Mouse (Mus musculus): ENCODE data around the gene Cmtm8. TPM values are rescaled to one million over a fixed set of nuclear protein-coding genes. Genes with fewer than 3 reads are reported as not detected.
A peak's percentile ranks its signal among the peaks of the same experiment; 100 is the strongest.

The Cmtm8 gene
- polyA plus RNA-seq, 1 experiment from 2014 or later, result 20.6 TPM

GRCm38 (mm10) chr9:114785432-114786125 lies 58.4 kb downstream of the Cmtm8 start:
- WGBS, result 12% methylated on average over 16 of the region's 16 CpGs
- Histone ChIP-seq H3K27me3 (no peaks in the 10 kb centered on the region), H3K4me1 (peaks cover 15% of the 10 kb centered on the region; the same call in 1 of the 2 replicates), H3K9me3 (no peaks in the 10 kb centered on the region), H3K9ac (no peak overlapping the region), H3K4me2 (no peak overlapping the region), H3K36me3 (no peaks in the 10 kb centered on the region), H3K4me3 (no peak overlapping the region), H3K27ac (no peak overlapping the region)
- ATAC-seq (ENCODE audit: insufficient number of reproducible peaks, low FRiP score, low TSS enrichment, low read depth), result no peak

GRCm38 (mm10) chr9:114781526-114782212 lies 62.3 kb downstream of the Cmtm8 start, which contains the start of gene Cmtm7:
Cmtm7 (minus strand) TSS chr9:114781856.
- peaks cover 22% of the 10 kb centered on the region for H3K4me1 ChIP-seq
- H3K36me3 ChIP-seq, result peaks cover 4% of the 10 kb centered on the region; the same call in 1 of the 2 replicates
- peak within 1 kb of the TSS; percentile 71 for H3K4me3 ChIP-seq
- peak; percentile 76 for ATAC-seq (ENCODE audit: insufficient number of reproducible peaks, low FRiP score, low TSS enrichment, low read depth)
- H3K9me3 ChIP-seq, result no peaks in the 10 kb centered on the region
- peak within 1 kb of the TSS; percentile 87 for H3K4me2 ChIP-seq
- peak within 1 kb of the TSS; percentile 85 for H3K27ac ChIP-seq
- no peaks in the 10 kb centered on the region for H3K27me3 ChIP-seq
- WGBS, result under 1% methylated on average over 52 of the region's 54 CpGs
- peak within 1 kb of the TSS; percentile 65 for H3K9ac ChIP-seq

GRCm38 (mm10) chr9:114780746-114781525 lies 63.0 kb downstream of the Cmtm8 start:
- Histone ChIP-seq H3K27me3 (no peaks in the 10 kb centered on the region), H3K9me3 (no peaks in the 10 kb centered on the region), H3K4me2 (peak overlapping the region; percentile 87), H3K4me1 (peaks cover 26% of the 10 kb centered on the region), H3K9ac (peak overlapping the region; percentile 65), H3K36me3 (peaks cover 4% of the 10 kb centered on the region; the same call in 1 of the 2 replicates), H3K4me3 (peak overlapping the region; percentile 71), H3K27ac (peak overlapping the region; percentile 85)
- WGBS, result under 1% methylated on average over 37 of the region's 38 CpGs
- no peak; the same call in 1 of the 2 replicates for ATAC-seq (ENCODE audit: insufficient number of reproducible peaks, low FRiP score, low TSS enrichment, low read depth)

- Histone ChIP-seq H3K4me3 (peak overlapping the region; percentile 71), H3K36me3 (peaks cover 4% of the 10 kb centered on the region; the same call in 1 of the 2 replicates), H3K27me3 (no peaks in the 10 kb centered on the region), H3K9me3 (no peaks in the 10 kb centered on the region), H3K27ac (peak overlapping the region; percentile 85; the same call in 1 of the 2 replicates), H3K4me1 (peaks cover 30% of the 10 kb centered on the region), H3K4me2 (peak overlapping the region; percentile 87), H3K9ac (peak overlapping the region; percentile 65; the same call in 1 of the 2 replicates)
- WGBS, result 29% methylated on average over 23 of the region's 23 CpGs
- ATAC-seq (ENCODE audit: insufficient number of reproducible peaks, low FRiP score, low TSS enrichment, low read depth), result no peak
These were observed 63.8 kb downstream of the Cmtm8 start for GRCm38 (mm10) chr9:114779984-114780745.

- 86% methylated on average over 7 of the region's 7 CpGs for WGBS
- no peak overlapping the region for H3K4me3 ChIP-seq
- peaks cover 39% of the 10 kb centered on the region for H3K4me1 ChIP-seq
- no peak overlapping the region for H3K27ac ChIP-seq
- H3K9ac ChIP-seq, result no peak overlapping the region
- no peaks in the 10 kb centered on the region for H3K27me3 ChIP-seq
- H3K9me3 ChIP-seq, result no peaks in the 10 kb centered on the region
- H3K36me3 ChIP-seq, result peaks cover 4% of the 10 kb centered on the region; the same call in 1 of the 2 replicates
- ATAC-seq (ENCODE audit: insufficient number of reproducible peaks, low FRiP score, low TSS enrichment, low read depth), result no peak
- H3K4me2 ChIP-seq, result no peak overlapping the region
These were observed 65.1 kb downstream of the Cmtm8 start for GRCm38 (mm10) chr9:114778877-114779276.

- Histone ChIP-seq H3K9ac (no peak overlapping the region), H3K27me3 (no peaks in the 10 kb centered on the region), H3K4me1 (peaks cover 39% of the 10 kb centered on the region), H3K4me3 (no peak overlapping the region), H3K4me2 (no peak overlapping the region), H3K9me3 (no peaks in the 10 kb centered on the region), H3K36me3 (peaks cover 4% of the 10 kb centered on the region; the same call in 1 of the 2 replicates), H3K27ac (no peak overlapping the region)
- ATAC-seq (ENCODE audit: insufficient number of reproducible peaks, low FRiP score, low TSS enrichment, low read depth), result no peak
- WGBS, result 79% methylated on average over 7 of the region's 7 CpGs
These were observed 65.9 kb downstream of the Cmtm8 start for GRCm38 (mm10) chr9:114778047-114778390.

GRCm38 (mm10) chr9:114777178-114778046 lies 66.5 kb downstream of the Cmtm8 start:
- 75% methylated on average over 6 of the region's 6 CpGs for WGBS
- peaks cover 39% of the 10 kb centered on the region for H3K4me1 ChIP-seq
- H3K36me3 ChIP-seq, result peaks cover 9% of the 10 kb centered on the region; the same call in 1 of the 2 replicates
- no peak overlapping the region for H3K9ac ChIP-seq
- no peak for ATAC-seq (ENCODE audit: insufficient number of reproducible peaks, low FRiP score, low TSS enrichment, low read depth)
- no peaks in the 10 kb centered on the region for H3K27me3 ChIP-seq
- no peaks in the 10 kb centered on the region for H3K9me3 ChIP-seq
- no peak overlapping the region for H3K27ac ChIP-seq
- H3K4me2 ChIP-seq, result no peak overlapping the region
- H3K4me3 ChIP-seq, result no peak overlapping the region

GRCm38 (mm10) chr9:114776361-114776760 lies 67.6 kb downstream of the Cmtm8 start:
- Histone ChIP-seq H3K9me3 (no peaks in the 10 kb centered on the region), H3K27me3 (no peaks in the 10 kb centered on the region), H3K27ac (no peak overlapping the region), H3K4me1 (peaks cover 36% of the 10 kb centered on the region), H3K36me3 (peaks cover 15% of the 10 kb centered on the region; the same call in 1 of the 2 replicates), H3K9ac (no peak overlapping the region), H3K4me2 (no peak overlapping the region), H3K4me3 (no peak overlapping the region)
- 86% methylated on average over 3 of the region's 3 CpGs for WGBS
- ATAC-seq (ENCODE audit: insufficient number of reproducible peaks, low FRiP score, low TSS enrichment, low read depth), result no peak

- Histone ChIP-seq H3K9ac (no peak overlapping the region), H3K4me1 (peaks cover 30% of the 10 kb centered on the region), H3K27ac (no peak overlapping the region), H3K27me3 (no peaks in the 10 kb centered on the region), H3K4me2 (no peak overlapping the region), H3K9me3 (no peaks in the 10 kb centered on the region), H3K4me3 (no peak overlapping the region), H3K36me3 (peaks cover 15% of the 10 kb centered on the region; the same call in 1 of the 2 replicates)
- ATAC-seq (ENCODE audit: insufficient number of reproducible peaks, low FRiP score, low TSS enrichment, low read depth), result no peak
- 53% methylated on average over 4 of the region's 4 CpGs for WGBS
These were observed 68.7 kb downstream of the Cmtm8 start for GRCm38 (mm10) chr9:114775272-114775671.

- 69% methylated on average over 6 of the region's 6 CpGs for WGBS
- Histone ChIP-seq H3K27me3 (no peaks in the 10 kb centered on the region), H3K4me3 (no peak overlapping the region), H3K9me3 (no peaks in the 10 kb centered on the region), H3K4me1 (peaks cover 24% of the 10 kb centered on the region), H3K9ac (no peak overlapping the region), H3K4me2 (no peak overlapping the region), H3K36me3 (peaks cover 15% of the 10 kb centered on the region; the same call in 1 of the 2 replicates), H3K27ac (no peak overlapping the region)
- no peak for ATAC-seq (ENCODE audit: insufficient number of reproducible peaks, low FRiP score, low TSS enrichment, low read depth)
These were observed 69.3 kb downstream of the Cmtm8 start for GRCm38 (mm10) chr9:114774629-114775028.

Data from limb, embryonic 15.5 days (tissue).